Mouse (Mus musculus): Measurements from ENCODE around the gene Celf5.

Celf5 gene

GRCm38 (mm10) chr10:81426081-81426671 lies 56.3 kb downstream of the Celf5 start:
- DNase-seq: no peak

GRCm38 (mm10) chr10:81425236-81425850 lies 57.2 kb downstream of the Celf5 start:
- DNase-seq: no peak

DNA sequence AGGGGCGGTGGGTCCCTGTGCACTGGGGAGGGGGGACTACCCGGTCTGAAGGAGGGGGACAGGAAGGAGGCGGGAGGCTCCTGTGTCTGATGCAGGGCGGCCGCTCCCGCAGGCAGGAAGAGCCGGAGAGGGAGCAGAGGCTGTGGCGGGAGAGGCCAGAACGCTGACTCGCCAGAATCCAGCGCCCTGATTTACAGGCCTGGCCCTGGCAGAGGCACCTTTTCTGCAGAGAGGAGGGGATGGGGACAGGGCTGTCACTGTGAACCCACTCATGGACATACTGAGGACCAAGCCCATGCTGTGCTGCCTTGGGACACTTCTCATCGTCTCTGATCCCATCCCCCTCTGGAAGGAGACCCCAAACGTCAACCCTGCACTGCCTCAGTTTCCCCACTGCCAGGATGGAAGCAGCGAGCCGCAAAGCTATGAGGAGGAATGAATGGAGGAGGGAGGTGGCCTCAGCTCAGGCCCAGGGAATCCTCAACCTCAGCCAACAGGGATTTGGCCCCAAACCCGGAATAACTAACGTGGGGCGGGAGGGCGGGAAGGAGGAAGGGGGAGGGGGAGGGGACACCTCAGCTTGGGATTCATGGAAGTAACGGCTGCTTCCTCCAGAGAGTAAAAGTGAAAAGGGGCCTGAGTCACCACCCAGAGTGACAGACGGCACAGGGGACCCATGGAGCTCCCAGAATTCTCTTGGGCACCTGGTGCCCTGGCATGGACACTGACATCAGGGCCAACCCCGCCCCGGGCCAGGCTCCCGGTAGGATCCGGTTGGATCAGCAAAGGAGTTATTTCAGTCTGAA lies 58.1 kb downstream of the Celf5 start:
- peak; percentile 62 for DNase-seq

DNA sequence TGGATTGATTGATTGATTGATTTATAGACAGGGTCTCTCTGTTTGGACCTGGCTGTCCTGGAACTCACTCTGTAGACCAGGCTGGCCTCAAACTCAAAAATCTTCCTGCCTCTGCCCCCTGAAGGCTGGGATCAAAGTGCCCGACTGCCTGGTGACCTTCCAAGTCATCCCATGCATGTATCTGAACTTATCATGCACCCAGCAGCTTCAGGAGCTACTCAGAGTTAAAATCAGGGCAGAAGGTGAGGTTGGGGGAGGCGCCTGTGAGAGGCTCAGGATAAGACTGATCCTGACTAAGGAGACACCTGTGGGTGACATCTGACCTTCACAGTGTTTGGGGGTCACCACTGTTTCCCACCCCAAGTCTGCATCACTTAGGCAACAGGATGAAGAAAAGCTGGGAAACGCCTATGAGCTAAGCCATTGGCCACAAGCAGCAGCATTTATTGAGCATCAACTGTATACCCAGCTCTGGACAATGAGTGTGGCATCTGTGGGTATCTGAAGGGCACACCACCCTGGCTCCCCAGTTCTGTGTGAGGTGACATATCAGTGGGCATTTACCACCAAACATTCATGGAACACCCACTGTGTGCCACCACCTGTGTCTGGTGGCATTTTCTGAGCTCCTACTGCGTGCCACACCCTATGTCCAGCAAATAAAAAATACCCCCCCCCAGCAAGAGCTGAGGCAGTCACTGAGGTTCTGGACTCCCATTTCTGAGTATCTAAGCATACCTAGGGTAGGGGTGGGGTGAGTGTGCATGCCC lies 58.8 kb downstream of the Celf5 start:
- DNase-seq: no peak

DNA sequence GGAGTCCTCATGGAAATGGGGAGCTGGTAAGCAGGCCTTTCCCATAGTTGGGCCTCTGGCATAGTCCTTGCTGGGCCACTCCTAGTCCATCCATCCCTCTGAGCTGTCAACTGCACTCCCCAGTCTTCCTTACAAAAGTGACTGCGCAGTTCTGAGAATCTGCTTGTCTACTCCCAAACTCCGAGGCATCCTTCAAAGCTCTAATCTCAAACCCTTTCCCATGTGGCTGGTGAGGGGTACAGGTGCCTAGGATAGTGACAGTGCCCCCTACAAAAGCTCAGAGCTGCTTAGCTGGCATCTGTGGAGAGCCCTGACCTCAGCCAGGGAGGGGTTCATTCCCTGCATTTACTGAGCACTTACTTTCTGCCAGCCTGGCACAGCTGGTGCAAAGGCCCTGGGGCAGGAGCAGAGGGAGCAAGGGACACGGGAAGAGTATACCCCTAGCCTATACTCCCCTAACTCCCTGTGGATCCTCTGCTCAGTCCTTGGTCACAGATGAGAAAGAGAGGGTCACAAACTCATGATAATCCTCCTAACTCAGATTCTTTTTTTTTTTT lies 59.8 kb downstream of the Celf5 start:
- no peak for DNase-seq

DNA sequence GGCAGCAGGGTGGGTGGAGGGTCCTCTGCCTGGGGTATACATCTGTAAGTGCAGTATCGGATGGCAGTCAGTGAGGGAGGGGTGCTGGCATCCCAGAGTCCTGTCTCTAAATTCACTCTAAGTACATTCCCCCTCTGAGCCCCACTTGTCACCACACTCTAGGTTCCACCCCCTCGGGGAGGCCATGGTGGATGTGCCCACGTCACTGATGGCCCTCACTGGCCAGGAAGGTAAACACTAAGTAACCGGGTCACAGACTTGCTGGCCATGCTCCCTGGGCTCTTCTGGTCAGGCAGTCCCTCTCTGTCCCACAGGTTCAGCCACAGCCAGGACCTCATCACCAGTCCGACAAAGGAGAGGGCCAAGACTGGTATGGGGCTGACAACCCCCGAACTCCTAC lies 60.3 kb downstream of the Celf5 start:
- peak; percentile 73 for DNase-seq

DNA sequence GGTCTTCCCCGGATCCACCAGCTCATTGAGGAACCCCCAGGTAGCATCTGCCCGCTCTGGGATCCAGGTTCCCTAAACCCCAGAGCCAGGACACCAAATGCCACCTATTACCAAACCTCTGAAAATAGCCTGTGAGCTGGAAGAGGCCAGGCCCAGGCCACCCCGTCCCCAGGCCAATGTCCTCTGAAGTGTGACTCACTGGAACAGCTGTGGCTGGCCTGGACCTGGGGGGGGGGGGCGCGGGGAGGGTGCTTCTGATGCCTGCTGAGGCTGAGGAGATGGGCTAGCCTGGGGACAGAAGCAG lies 60.8 kb downstream of the Celf5 start:
- DNase-seq: no peak

- no peak for DNase-seq
These were observed 61.3 kb downstream of the Celf5 start for GRCm38 (mm10) chr10:81421041-81421796.

GRCm38 (mm10) chr10:81420191-81420767 lies 62.2 kb downstream of the Celf5 start:
- no peak for DNase-seq

GRCm38 (mm10) chr10:81419111-81419928 lies 63.2 kb downstream of the Celf5 start:
- no peak for DNase-seq

DNA sequence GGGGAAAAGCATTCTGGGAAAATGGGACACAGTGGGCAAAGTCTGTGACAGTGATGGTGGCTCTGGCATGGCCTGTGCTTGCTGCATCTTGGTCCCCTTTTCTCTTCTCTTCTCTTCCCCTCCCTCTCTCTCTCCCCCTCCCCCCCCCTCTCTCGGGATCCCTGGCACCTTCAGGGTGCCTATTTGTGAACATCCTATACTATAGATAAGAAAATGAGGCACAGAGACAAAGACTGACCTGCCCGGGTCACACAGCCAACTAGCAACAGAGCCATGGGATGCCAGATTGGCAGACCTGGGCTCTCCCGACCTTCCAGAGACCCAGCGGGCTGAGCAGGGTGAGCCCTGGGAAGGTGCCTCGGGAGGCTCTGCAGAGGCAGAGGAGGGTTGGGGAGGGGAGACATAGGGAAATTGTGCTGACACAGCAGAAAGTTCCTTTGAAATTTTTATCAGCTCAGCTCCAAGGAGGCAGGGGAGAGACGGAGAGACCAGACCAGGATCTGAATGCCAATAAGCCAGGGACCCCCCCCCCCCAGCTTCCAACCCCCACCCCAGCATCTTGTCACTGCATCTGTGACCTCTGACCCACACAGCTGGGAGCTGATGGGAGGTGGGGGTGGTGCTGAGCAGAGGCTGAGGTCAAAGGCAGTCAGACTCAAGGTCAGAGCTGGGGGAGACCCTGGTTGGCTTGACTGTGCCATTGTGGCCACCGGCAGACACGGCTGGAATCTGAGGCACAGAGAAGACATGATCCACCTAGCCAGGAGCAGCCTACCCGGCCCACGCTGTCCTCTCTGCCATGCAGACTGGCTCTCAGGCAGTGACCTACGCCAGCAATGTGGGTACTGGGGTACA lies 64.1 kb downstream of the Celf5 start:
- DNase-seq: no peak

DNA sequence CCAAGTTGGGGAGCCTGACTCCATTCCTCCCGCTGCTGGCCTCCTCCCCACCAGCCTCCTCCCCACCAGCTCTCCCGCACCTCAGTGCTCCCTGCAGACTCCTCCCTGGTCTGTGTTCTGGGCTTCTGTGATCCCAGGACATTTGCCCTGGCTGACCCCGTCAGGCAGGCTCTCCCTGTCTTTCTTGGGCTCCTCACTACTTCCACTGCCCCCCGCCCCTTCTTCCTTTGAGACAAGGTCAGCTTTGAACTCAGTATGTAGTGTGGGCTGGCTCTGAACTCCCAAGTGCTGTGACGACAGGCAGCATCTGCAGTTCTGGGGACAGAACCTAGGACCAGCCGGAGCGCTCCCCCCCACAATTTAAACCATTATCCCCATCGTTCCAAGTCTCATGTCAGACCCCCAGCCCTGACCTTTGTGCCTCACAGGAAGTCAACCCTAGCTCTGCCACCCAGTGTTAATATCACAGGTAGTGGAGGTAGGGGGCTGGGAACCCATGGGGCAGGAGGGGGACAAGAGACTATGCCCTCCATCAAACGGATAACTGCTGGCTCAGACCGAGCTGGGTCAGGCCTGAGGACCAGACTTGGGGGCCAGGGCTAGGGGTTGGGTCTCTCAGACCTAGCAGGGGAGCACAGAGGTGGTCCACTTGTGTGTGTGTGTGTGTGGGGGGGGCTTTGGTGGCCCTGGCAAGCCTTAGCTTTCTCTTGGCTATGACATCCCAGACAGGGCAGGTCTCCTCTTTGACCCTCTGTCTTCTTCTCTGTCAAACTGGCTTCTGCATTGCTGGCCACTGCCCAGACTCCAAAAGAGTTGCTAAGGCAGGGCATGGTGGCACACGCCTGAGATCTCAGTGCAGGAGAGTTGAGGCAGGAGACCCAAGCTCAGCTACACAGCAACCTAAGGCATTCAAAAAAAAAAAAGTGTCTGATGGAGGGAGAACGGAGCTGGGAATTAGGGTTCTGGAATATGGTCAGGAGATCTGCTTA lies 65.0 kb downstream of the Celf5 start:
- no peak for DNase-seq

- DNase-seq: peak; percentile 83
These were observed 65.8 kb downstream of the Celf5 start for GRCm38 (mm10) chr10:81416581-81417226.

DNA sequence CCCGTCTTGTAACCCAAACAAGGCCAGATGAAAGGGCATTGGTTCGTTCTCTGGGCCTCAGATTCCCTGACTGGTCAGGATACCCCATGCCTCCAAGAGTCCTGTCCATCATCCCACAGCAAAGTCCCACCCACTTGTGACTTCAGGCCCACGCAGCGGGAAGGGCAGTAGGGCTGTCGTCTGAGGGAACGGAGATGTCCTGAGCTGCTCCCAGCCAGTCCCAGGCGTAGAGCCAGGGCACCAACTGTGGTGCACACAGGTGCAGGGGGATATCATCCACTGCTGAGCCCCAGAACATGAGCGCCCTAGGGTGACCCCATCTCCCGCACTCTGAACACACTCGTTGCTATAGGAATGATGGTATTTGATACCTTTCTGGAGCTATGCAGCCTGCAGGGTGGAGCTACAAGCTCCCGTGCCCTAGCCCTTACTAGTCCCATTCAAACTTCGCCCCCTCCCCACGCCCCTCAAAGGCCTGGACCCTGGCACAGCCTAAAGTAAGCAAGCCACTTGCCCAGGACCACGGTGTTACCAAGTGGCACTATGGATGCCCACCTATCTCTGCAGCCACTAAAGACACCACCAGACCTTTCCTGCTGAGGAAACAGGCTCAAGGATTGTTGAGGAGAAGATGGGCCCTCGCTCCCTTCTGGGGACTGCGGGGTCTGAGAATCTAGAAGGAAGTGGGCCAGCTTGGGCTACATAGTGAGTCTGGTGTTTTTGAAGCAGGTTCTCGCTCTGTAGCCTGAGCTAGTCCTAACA lies 66.8 kb downstream of the Celf5 start:
- DNase-seq: no peak

- DNase-seq: no peak
These were observed 67.4 kb downstream of the Celf5 start for GRCm38 (mm10) chr10:81415146-81415545.

DNA sequence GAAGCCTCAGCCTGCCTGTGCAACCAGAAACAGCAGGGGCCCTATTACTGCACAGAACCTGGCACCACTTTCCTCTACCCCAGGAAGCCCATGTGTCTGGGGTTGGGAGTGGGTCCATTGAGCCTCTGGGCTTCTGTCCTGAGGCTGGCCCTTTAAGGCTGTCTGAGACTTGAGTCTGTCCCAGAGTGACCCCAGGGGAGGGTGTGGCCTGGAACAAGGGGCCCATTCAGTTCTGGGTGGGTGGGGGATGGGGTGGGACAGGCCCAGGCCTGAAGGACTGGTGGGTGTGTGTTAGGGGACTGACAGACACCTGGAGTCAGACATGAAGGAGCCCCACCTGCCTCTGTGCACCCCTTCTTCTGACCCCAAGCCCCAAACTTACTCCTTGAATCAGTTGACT lies 67.8 kb downstream of the Celf5 start:
- DNase-seq: peak; percentile 80

All from lung, postnatal 36 days (tissue).